Mouse (Mus musculus) kidney, adult 9 months (tissue): ENCODE measurements at regions not wholly inside any gene's neighbourhood (a gene's known extent, or its start where the extent isn't known, plus 50 kb on each side); places are given as distances from the start of the nearest gene placed in this dataset.

Experiments
- DNase-seq: peaks from one replicate; pipeline ENCODE4 v3.0.0; 2022

GRCm38 (mm10) chr6:78599751-78600150 lies 131.1 kb upstream of the Reg3g start:
- no peak for DNase-seq

DNA sequence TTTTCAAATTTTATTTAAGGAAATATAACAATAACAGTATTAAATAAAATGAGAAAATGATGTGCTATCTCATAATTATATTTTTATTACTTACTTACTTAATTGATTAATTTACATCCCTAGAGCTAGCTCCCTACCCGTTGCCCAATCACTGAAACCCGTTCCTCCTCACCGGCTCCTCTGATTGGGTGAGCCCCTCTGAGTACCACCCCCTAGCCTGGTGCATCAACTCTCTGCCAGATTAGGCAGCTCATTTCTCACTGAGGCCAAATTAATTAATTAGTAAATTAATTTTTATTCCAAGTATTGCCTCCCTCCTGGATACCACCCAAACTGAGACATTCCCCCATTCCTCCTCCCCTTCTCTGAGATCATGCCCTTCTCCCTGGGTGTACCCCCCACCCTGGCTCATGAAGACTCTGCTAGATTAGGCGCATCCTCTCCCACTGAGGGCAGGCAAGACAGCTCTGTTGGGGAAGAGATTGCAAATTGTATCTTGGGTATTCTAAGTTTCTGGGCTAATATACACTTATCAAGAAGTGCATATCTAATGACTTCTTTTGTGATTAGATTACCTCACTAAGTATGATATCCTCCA lies 101.4 kb upstream of the Reg3g start:
- DNase-seq: no peak

DNA sequence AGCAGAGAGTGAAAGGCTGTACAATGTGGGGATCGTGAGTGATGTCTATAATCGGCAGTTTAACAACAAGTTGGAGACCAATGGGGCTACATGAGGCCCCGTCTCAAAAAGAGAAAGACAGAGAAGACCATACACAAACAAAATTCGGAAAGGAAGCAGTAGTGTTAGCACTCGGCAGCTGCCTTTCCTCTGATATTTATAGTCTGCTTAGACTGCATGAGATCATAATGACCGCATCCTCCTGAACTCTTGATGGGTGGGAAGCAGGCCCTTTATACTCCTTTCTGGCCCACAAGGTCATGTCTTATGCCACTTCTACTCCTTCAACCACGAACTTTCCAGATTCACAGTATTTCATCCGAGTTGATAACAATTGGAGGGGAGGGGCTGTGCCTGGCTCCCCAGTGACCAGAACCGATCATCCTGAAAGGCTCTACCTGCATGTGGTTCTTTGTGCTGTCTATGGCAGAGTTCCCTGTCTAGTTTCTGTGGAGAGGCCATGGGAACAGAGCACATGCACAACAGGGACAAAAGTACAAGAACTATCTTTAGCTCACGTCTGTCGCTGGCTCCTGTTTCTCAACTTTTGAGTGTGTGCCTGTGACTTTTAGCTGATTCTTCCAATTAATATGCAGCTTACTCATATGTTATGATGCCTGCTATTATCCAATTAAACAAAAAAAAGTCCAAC lies 84.5 kb upstream of the Reg3g start:
- DNase-seq: no peak

- no peak for DNase-seq
Measured at GRCm38 (mm10) chr6:78552353-78552698, 83.7 kb upstream of the Reg3g start.

DNA sequence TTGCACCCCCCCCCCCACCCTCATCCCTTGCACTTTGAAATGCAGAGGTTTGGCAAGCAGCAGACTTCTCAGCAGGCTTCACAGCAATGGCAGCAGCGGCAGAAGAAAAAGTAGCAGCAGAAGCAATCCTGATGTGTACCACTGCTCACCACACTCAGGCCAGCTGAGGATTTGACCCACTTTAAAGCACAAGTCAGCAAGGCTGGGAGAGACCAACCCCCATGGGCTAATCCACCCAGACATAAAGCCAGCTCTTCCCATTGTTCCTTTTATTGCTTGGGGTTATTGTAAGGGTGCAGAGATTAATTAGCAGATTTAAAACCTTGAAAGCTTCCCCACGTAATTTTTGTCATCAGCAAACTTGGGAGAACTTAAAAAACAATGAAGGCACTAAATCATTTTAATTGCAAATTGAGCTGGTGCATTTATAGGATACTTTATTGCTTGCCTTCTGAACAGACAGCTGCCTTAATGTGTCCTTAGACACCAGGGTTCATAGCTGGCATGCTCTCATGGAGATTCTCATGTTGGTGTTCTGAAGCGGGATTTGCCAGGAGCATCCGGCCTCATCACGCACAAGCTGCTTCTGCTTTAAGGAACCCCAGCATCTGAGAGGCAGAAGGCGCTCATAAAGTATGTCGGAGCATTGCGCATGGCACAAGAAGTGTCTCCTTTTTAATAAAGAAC lies 83.1 kb upstream of the Reg3g start:
- DNase-seq: no peak

- DNase-seq: no peak
Measured at GRCm38 (mm10) chr6:78548476-78548875, 79.8 kb upstream of the Reg3g start.

DNA sequence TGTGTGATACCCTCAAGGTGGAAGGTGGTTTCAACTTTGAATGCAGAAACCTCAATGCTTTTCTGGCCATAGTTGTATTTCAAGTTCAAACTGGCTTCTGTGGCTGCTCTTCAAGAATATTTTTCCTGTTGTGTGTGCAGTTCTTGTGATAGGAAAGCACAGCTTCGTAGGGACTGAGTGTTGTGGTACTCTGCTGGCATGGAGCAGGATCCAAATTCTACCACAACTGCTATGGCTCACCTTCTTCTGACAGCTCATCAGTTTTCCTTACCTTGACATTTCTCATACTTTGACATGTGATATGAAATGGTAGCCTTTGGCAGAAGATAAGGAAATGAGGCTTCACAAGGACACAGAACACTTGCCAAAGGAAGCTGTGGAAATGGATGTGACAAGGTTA lies 79.0 kb upstream of the Reg3g start:
- no peak for DNase-seq

- peak; percentile 53 for DNase-seq
Measured at GRCm38 (mm10) chr6:78544238-78544637, 75.6 kb upstream of the Reg3g start.

DNA sequence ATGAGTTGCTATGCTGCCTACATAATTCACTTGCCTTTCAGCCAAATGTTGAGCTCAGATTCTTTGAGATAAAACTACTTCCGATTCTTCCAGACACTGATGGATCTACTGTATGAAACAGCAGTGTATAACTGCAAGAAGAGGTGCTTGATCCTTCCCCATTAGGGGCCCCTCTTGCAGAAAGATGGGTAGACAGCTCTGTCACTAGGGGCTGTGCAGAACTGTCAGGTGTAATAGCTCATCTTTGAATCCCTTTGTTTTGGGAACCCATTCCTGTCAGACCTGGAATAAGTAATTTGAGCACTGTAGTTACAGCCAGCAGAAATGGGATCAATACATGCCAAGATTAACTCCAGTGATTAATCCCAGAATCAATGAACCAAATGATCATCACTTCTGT lies 68.8 kb upstream of the Reg3g start:
- no peak for DNase-seq

GRCm38 (mm10) chr6:78526986-78527762 lies 58.5 kb upstream of the Reg3g start:
- DNase-seq: no peak
